Mouse (Mus musculus) testis, adult 2 months (tissue): ENCODE results near the gene Bysl. TPM values are rescaled to one million over a fixed set of nuclear protein-coding genes. Genes with fewer than 3 reads are reported as not detected.

Source experiments
- H3K27ac ChIP-seq: fragments of 200-500 bp; 2 replicates; pipeline ENCODE4 v1.5.1; 2012; ENCODE audit warnings: low read depth, low read length; ENCODE audit not compliant: control insufficient read depth, insufficient read depth
- H3K27me3 ChIP-seq: fragments of 200-500 bp; 2 replicates; pipeline ENCODE4 v1.6.1; 2012; ENCODE audit warnings: mild to moderate bottlenecking, low read length, moderate library complexity; ENCODE audit not compliant: control insufficient read depth, insufficient read depth
- H3K36me3 ChIP-seq: fragments of 200-500 bp; 2 replicates; pipeline ENCODE4 v1.6.1; 2012; ENCODE audit warnings: mild to moderate bottlenecking, low read length; ENCODE audit not compliant: control insufficient read depth, insufficient read depth
- H3K4me1 ChIP-seq: fragments of 200-500 bp; 2 replicates; pipeline ENCODE4 v1.6.1; 2012; ENCODE audit warnings: low read length; ENCODE audit not compliant: control insufficient read depth, insufficient read depth
- H3K4me3 ChIP-seq: fragments of 200-500 bp; 2 replicates; pipeline ENCODE4 v1.5.1; 2012; ENCODE audit warnings: low read depth, mild to moderate bottlenecking, low read length, moderate library complexity, mixed read lengths; ENCODE audit not compliant: control insufficient read depth
- CTCF ChIP-seq: fragments of 200-500 bp; IDR thresholded peaks from 2 replicates; pipeline ENCODE4 v1.5.1; 2012; ENCODE audit warnings: low read depth, mild to moderate bottlenecking, inconsistent platforms, low read length, moderate library complexity; ENCODE audit not compliant: control insufficient read depth, insufficient read depth, insufficient replicate concordance
- POLR2A ChIP-seq: fragments of 200-500 bp; IDR thresholded peaks from 2 replicates; pipeline ENCODE4 v1.6.1; 2012; ENCODE audit warnings: low read depth, mild to moderate bottlenecking, inconsistent platforms, low read length, moderate library complexity; ENCODE audit not compliant: control insufficient read depth
- polyA plus RNA-seq: library from polyadenylated mRNA; depleted of rRNA; stranded (reverse); fragments of >200 nt; gene quantifications from 2 replicates; pipeline ENCODE4 v1.2.3, GENCODE M21; 2012

Gene Bysl
- polyA plus RNA-seq, 1 experiment = 16.3 TPM

DNA sequence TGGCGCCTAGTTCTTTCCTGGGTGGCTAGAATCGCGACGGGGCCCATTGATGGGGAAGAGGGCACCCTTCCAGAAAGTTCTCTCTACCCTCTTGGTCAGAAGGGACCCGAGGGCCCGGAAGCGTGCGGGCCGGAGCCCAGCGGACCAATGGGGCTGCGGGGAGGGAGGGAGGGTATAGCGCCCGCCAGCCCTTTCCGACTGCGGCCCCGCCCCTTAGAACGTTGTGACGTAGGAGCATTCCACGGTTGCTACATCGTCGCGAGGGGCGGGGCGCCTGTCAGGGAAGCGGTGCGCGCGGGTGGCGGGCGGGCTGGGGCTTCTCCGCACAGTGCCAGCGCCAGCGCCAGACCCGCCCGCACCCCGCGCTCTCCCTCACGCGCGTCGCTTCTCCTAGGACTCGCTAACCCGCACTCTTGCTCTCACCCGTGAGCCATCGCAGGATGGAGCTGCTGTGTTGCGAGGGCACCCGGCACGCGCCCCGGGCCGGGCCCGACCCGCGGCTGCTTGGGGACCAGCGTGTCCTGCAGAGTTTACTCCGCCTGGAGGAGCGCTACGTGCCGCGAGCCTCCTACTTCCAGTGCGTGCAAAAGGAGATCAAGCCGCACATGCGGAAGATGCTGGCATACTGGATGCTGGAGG, 18.0 kb downstream of the Bysl start:
- Histone ChIP-seq H3K4me3 (peak overlapping the region; percentile 82), H3K27me3 (no peaks in the 10 kb centered on the region), H3K27ac (peak overlapping the region; percentile 54), H3K4me1 (peaks cover 29% of the 10 kb centered on the region), H3K36me3 (no peaks in the 10 kb centered on the region)
- TF ChIP-seq CTCF = no peak
- TF ChIP-seq POLR2A = 0 out of 2 replicates have a peak, but pooled peaks have one; percentile 8

DNA sequence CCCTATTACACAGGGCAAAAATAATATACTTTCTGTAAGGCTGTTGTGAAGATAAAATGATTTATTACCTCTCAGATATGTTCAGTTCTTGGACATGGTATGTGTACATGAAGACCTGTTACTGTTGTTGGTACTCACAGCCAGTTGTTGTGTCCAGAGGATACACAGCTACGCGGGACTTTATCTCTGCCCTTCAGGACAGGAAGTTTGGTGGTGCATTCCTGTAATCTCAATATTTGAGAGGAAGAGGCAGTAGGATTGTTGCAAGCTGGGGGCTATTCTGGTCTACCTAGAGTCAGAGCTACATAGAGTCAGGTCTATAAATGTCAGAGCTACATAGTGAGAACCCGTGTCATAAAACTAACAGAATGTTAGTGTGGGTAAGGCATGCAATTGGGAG, 20.2 kb downstream of the Bysl start:
- TF ChIP-seq CTCF (no peak), POLR2A (no peak)

DNA sequence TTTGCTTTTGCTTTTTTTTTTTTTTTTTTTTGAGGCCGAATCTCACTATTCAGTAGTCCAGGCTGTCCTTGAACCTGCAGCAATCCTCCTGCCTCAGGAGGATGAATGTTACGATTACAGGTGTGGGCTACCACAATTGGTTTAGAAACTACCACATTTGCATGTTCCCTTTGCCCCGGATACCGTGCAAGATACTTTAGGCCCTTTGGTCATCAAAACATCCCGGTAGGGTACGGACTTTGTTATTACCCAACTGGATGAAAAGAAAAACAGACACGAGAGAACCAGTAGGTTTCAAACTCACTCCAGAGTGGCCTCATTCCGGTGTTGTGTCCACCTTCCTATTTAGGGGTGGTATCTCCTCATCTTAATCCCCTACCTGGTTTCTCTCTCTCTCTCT, 22.8 kb downstream of the Bysl start:
- TF ChIP-seq POLR2A (no peak), CTCF (no peak)
- H3K36me3 ChIP-seq = no peaks in the 10 kb centered on the region
- H3K4me3 ChIP-seq = no peak overlapping the region
- H3K27ac ChIP-seq = no peak overlapping the region
- H3K27me3 ChIP-seq = no peaks in the 10 kb centered on the region
- peaks cover 4% of the 10 kb centered on the region; the same call in 1 of the 2 replicates for H3K4me1 ChIP-seq

More for the DNA sequence above, 20.2 kb downstream of the Bysl start:
- Histone ChIP-seq H3K27ac (no peak overlapping the region), H3K4me1 (peaks cover 23% of the 10 kb centered on the region), H3K36me3 (no peaks in the 10 kb centered on the region), H3K4me3 (peak overlapping the region; percentile 82), H3K27me3 (no peaks in the 10 kb centered on the region)

DNA sequence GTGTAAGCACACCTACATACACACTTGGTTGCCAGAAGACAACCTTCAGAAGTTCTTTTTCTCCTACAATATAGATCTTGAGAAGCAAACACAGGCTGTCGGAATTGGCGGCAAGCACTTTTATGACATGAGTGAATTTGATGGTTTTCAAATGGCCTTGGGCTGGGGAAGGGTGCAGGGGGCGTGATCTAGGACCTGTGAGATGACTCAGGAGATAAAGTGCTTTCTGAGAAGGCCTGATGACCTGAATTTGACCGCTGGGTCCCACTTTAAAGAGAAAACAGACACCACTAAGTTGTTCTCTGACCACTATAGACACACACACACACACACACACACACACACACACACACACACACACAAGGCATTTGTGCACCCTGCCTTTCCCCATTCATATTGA, 30.3 kb downstream of the Bysl start:
- TF ChIP-seq CTCF = no peak
- no peak for TF ChIP-seq POLR2A
- H3K27ac ChIP-seq = no peak overlapping the region
- H3K4me3 ChIP-seq = no peak overlapping the region
- H3K4me1 ChIP-seq = no peaks in the 10 kb centered on the region
- no peaks in the 10 kb centered on the region for H3K27me3 ChIP-seq
- H3K36me3 ChIP-seq = no peaks in the 10 kb centered on the region

DNA sequence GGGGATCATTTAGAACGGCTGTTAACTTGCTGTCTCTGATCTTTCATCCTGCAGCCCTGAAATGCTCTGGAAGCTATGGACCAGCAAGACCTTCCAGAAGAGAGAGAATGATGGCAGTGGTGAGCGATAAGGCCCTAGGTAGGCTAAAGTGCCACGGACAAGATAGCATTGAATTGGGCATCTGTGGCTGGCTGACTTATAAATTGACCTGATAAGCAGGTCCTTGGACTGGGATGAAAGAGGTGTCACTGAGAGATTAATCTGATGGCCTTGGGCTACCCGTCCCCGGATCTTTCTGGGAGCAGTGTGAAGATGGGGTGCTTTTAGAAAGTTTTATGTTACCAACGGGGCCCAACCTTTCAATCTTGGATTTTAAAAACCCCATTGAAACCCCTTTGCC, 32.6 kb downstream of the Bysl start:
- Histone ChIP-seq H3K27ac (no peak overlapping the region), H3K4me1 (no peaks in the 10 kb centered on the region), H3K4me3 (no peak overlapping the region), H3K36me3 (no peaks in the 10 kb centered on the region), H3K27me3 (no peaks in the 10 kb centered on the region)
- TF ChIP-seq POLR2A = no peak
- no peak for TF ChIP-seq CTCF

DNA sequence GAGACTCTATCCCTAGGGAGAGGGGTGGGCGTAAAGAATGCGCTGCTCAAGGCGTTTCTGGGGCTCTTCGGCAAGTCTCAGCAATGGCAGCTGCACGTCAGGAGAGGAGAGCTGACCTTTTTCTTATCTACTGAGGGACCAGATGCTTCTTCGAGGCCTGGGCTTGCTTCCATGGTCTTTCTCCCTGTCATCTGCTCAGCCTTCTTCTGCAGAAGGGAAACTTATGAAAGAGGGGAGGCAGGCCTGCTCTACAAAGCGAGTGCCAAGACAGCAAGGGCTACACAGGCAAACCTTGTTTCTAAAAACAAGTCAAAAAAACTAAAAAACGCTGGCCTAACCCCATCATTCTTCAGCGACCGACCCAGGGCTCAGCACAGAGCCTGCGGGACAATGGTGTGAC, 36.5 kb downstream of the Bysl start:
- Histone ChIP-seq H3K4me1 (no peaks in the 10 kb centered on the region), H3K36me3 (no peaks in the 10 kb centered on the region), H3K27me3 (no peaks in the 10 kb centered on the region), H3K4me3 (no peak overlapping the region), H3K27ac (0 out of 2 replicates have a peak overlapping the region, but pooled peaks have one; percentile 6)
- TF ChIP-seq POLR2A (no peak), CTCF (no peak)

DNA sequence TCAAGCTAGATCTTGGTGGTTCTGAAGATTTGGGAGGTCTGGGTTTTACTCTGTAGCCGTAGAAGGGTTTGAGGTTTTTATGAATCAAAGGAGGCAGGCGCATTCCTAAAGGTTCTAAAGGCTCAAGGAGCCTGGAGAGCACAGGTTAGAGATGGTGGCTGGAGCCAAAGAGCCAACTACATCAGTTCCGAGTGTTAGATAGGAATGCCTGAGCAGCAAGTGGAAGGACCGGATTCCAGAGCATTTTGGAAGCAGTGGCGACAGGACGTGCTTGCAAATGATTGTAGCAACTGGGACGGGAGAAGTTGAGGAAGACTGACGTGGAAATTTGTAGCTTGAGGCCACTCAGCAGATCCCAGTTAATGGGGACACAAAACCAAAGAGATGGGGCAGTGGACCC, 37.3 kb downstream of the Bysl start:
- Histone ChIP-seq H3K27ac (no peak overlapping the region), H3K4me3 (no peak overlapping the region), H3K27me3 (no peaks in the 10 kb centered on the region), H3K4me1 (no peaks in the 10 kb centered on the region), H3K36me3 (no peaks in the 10 kb centered on the region)
- TF ChIP-seq POLR2A (no peak), CTCF (no peak)
